Mouse (Mus musculus) olfactory bulb, adult 2 months (tissue): ENCODE data around the gene Ppp1r1c.

ENCODE experiments used
- CTCF ChIP-seq: fragments of 200-500 bp; IDR thresholded peaks from 2 replicates; pipeline ENCODE4 v1.5.1; 2012; ENCODE audit warnings: low read depth, mild to moderate bottlenecking, low read length, moderate library complexity; ENCODE audit not compliant: insufficient read depth
- POLR2A ChIP-seq: fragments of 200-500 bp; IDR thresholded peaks from 2 replicates; pipeline ENCODE4 v1.6.1; 2012; ENCODE audit warnings: mild to moderate bottlenecking, low read depth, low read length, moderate library complexity; ENCODE audit not compliant: insufficient read depth

- TF ChIP-seq CTCF (no peak), POLR2A (no peak)
Measured at GRCm38 (mm10) chr2:79815708-79816484, 108.3 kb downstream of the Ppp1r1c start.
